Mouse (Mus musculus): Measurements from ENCODE around the gene Avl9.

Gene Avl9

DNA sequence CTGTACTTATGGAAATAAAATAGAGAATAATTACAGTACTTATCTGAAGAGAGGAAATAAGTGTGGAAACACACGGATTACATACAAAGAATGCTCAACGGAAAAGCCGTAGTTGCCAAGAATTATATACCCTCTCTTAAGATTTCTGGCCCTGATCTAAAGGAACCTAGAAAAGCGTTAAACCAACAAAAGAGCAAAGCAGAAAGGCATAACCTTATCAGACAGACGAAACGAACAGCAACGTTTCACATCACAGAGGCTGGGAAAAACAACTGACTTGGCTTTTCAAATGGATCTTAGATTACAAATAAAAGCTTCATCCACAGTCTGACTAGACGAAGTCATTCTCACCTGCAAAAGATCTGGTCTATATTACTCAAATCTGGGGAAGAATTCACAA, 81.5 kb downstream of the Avl9 start:
- DNase-seq: no peak

DNA sequence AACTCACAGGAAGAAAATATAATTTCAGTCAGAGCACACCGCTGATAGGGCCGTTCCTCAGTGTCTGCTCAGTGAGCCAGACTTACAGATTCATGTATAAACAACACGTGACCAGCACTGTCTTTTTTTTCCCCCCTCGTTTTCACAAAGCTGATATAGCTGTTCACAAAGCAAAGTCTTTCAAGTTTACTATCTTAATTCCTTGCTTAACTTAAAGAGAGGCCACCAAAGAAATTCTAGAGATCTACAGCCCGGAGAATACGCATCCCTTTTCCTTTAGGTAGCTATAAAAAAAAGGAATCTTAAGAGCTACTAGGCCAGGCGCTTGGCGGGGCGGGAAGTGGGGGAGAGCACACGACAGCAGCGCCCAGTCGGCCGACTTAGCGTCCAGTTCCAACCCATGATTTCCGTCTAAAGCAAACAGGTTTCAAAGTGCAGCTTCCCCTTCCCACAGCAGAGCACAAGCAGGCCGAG, 82.0 kb downstream of the Avl9 start:
- peak; percentile 47 to 59 for DNase-seq

DNA sequence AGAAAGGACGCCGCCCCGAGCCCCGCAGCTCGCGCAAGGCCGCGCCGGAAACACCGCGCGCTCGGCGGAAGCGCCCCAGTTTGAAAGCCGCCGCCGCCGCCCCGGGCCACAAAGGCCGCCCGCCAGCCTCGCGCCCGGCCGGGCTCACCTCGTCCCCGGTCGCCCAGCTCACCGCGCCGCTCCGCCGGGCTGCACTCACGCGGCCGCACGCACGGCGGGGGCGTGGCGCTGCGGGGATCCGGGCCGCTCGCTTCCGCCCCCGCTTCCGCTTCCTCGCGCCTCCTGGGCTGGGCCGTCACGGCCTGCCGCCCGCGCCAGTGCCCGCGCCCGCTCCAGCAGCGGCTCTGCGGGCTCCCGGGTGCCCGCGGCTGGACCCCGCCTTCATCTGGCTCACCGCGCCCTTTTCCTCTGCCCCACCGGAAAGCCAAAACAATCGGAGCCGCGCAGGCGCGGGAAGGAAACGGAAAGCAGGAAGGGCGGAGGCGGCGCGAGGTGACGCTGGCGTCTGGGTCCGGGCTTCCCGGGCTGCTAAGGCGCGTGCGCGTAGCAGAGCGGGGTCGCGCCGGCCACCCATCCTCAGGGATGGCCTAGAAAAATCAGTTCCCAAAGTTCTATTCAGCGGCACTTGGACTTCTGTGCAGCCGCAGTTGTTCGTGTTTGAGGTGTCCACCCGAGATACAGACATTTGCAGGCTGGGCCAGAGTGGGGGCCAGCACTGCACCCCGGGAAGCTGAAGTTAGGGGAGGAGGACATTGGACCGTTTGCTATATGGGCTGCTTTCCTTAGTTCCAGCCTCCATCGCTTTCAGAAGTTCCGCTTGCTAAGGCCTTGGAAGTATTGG, 82.8 kb downstream of the Avl9 start, which contains the start of gene Kbtbd2:
Kbtbd2 (minus strand) TSS at position 503 of the 841 bp plus-strand sequence.
- peak; percentile 96 to 97 for DNase-seq

DNA sequence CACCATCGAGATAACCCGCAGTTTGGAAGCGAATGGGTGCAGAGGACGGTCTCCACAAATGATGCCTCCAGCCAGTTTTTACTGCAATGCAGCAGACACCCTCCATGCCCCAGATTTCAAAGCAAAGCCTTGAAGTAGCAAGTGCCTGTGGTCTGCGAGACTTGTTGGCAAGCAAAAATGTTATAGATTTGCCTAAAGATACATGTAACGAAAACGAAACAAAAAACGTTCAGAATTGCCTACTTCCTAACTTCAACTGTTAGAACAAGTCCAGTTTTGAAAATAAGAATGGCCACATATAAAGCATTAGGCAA, 83.4 kb downstream of the Avl9 start:
- DNase-seq: no peak

DNA sequence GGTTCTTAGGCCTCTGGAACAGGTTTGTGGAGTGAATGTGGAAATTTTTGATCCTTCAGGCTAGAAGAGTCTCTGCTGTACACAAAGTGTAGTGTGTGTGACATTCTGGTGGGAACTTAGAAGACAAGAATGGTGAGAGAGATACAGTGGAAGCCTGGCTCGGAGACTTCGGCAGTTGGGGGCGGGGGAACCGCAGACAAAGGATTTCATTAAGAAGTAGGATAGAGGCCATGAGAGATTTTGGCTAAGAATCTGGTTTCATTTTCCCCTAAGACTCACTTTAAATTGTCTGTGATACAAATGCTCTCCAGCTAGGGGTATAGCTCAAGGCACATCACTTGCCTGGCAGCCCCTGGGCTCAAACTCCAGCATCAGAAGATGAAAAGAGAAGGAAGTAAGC, 90.3 kb downstream of the Avl9 start:
- DNase-seq: no peak

DNA sequence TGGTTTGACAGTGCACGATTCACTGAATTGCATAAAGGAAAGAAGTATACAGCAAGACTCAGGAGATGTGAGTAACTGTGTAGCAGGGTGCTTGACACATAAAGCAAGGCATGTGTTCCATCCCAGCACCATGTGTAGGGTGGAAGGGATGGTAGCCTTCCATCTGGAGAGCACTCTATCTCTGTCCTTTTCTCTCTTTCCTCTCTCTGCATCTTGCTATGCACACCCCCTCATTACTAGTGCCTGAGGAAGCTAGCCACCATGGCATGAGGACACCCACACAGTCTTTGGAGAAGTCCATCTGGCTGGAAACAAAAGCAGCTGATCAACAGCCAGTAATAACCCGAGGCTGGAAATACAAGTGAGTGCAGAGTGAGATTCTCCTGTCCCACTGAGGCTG, 91.5 kb downstream of the Avl9 start:
- DNase-seq: no peak

DNA sequence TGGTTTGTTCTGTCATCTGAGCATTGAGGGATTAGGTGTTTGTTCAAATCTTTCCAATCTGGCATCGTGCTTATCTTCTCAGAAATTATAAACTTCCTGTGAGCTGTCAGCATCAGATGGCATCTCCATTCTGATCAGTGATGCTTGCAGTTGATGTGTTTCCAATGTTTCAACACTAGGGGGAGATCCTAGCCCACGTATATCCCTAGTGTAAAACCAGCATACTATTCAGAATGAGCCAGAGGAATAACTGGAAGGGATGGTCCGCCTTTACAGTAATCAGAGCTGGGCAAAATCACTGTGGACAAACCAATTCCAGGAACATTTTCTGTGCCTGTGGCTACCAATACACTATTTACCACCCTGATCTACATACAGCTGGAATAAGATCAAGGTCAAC, 94.0 kb downstream of the Avl9 start:
- peak; percentile 32 to 51 for DNase-seq

Data from kidney, postnatal 36 days (tissue).